Mouse (Mus musculus): ENCODE measurements around the gene Gpr137b.
A peak's percentile ranks its signal among the peaks of the same experiment; 100 is the strongest.
"Not testable (repeated sequence)": the region's sequence is repeated elsewhere in the genome, so short reads cannot be mapped to it uniquely, and the experiment has no call there.

The Gpr137b gene

DNA sequence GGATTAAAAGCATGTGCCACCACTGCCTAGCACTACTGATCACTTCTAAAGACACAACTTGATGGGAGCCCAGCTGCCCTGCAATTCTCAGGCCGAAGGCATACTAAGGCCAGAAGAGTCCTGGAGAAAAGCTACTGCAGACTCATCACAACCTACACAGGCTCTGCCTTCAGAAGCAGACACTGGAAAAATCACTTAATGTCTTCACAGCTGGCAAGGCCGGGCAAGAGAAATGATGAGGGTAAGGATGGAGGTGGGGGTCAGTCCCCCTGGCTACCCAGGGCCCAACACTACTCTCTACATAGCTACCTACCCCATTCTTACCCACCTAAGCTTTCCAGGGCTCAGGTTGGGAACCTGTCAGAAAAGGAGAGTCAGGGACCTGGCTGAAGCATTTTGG is 27.4 kb downstream of the Gpr137b start:
- not testable (repeated sequence) for DNase-seq (ENCODE audit: low read depth, low spot score)

DNA sequence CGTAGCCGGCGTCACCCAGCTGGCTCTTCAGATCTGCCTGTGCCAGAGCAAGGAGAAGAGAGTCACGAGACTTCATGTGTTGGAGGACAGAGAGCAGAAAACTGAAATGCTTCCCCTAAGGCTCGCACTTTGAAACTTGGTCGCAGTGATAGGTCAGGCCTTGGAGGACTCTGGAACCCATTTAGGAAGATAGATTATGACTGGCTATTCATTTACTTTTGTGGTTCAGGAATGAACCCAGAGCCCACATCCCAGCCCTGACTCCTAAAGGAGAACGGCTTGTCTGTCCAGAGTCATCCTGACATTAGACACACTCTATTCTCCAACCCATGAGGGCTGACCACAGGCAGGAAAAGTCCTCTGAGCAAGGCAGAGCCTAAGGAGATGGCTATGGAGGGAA is 30.3 kb downstream of the Gpr137b start:
- not testable (repeated sequence) for DNase-seq (ENCODE audit: low read depth, low spot score)

DNA sequence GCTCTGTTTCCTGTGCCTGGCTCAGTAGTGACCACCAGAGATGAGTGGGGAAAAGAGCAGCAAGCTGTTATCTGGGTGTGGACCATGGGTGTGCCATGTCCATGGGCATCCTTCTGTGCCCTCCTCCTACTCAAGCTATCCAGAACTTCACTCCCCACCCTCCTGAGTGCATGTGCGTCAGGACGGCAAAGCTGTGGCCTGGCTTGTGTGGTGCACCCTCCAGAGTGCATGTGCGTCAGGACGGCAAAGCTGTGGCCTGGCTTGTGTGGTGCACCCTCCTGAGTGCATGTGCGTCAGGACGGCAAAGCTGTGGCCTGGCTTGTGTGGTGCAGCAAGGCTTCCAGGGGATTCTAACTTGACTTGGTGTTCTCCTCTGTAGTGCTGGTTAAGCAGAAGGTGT is 31.6 kb downstream of the Gpr137b start:
- not testable (repeated sequence) for DNase-seq (ENCODE audit: low read depth, low spot score)

DNA sequence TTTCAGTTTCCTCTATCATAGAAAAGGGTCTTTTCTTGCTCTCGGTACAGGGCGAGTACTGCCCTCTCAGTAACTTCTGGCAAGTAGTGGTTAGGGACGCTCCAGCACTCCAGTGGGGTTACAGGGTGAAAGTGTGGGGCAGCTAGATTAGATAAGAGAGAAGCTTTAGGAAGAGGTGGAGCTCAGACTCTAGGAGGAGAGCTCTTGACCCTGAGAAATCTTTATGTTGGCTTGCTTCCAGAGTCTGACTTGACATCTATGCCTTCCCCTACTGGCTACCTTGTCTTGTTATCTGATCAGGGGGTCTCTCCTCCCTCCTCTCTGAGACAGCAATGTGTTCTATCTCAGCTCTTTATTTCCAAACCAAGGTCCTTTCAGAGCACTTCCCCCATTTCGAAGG is 33.8 kb downstream of the Gpr137b start:
- DNase-seq (ENCODE audit: low read depth, low spot score), result not testable (repeated sequence)

DNA sequence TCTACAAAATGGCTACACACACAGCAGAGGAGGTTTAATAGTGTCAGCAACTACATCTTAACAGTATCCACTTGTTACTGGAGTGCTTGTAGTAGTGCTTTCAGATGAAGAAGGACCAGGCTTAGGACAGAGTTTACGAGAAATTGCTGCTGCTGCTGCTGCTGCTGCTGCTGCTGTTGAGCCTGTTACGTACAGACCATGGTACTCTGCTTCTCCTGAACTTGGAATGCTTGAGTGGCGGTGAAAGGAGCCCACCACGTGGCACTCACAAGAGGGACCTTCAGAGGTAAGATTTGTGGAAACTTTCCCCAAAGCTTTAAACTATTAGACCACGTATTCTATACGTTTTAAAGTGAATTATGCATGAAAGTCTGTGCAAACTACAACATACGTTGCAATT is 35.2 kb downstream of the Gpr137b start:
- DNase-seq (ENCODE audit: low read depth, low spot score), result not testable (repeated sequence)

DNA sequence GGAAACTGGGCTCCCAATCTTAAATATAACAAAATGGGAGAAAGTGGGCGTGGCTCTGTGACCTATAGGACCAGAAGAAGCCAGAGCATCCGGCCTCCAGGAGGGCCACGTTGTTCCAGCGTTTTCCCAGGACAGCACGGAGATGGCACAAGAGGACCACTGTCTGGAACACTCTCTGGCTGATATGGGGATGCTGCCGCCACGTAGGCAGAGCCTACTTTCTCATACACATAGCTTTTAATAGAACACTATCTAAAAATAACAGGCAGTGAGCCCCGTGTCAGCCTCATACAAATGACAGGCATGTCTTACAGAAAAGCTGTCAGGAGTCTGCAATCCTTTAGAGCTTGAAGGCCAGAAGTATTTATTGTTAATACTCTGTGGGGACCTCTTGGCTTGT is 35.7 kb downstream of the Gpr137b start:
- not testable (repeated sequence) for DNase-seq (ENCODE audit: low read depth, low spot score)

DNA sequence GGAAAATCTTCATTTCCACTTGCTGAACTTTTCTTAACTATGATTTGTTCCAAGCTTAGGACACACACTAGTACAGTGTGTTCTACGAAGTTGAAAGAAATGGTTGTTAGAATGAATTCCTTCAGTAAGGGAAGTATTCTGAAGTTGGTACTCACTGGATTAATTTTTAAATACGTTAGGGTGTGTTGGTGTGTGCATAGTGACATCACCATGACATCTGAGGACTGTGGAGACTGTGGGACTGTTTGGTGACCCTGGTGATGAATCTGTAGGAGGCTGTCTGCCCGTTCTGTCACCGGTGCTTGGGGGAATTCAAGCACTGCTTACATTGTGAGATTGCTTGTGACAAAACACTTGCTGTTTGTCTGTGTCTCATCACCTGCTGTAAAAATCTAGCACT is 41.7 kb downstream of the Gpr137b start:
- not testable (repeated sequence) for DNase-seq (ENCODE audit: low read depth, low spot score)

DNA sequence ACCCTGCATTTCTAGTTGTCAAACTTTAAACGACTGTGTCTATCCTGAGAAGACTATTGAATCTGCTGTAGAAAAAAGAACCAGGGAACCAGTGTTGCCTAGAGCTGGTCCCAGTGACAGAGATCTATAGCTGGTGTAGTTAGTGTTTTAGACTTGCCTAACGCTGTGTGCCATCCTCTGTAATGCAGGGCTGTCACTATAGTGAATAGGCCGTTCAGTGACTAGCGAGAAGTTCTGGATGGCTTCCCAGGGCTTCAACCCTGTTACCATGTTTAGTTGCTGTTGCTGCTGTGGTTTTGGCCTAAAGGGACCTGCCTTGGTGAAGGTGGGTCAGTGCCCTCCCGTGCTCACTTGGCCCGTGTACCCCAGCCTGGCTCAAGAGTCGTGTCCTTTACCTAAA is 43.1 kb downstream of the Gpr137b start:
- not testable (repeated sequence) for DNase-seq (ENCODE audit: low read depth, low spot score)

DNA sequence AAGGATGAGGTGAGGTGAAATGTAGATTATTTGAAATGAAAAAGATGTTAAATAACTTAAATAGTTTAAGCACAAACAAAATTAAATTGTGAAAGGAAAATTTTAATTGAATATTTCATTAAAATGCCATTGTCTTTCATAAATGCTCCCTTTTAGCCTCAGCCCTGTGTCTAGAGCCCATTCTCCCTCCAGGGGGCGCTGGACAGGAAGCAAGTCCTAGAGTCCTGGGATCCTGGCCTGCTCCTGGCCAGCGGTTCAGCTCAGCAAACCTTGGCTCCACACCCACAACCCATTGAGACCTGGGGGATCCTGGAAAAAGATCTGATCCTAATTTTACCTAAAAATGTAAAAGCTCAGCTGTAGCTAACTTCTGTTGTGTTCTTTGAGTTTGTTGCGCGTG is 44.5 kb downstream of the Gpr137b start:
- no peak for DNase-seq (ENCODE audit: low read depth, low spot score)

DNA sequence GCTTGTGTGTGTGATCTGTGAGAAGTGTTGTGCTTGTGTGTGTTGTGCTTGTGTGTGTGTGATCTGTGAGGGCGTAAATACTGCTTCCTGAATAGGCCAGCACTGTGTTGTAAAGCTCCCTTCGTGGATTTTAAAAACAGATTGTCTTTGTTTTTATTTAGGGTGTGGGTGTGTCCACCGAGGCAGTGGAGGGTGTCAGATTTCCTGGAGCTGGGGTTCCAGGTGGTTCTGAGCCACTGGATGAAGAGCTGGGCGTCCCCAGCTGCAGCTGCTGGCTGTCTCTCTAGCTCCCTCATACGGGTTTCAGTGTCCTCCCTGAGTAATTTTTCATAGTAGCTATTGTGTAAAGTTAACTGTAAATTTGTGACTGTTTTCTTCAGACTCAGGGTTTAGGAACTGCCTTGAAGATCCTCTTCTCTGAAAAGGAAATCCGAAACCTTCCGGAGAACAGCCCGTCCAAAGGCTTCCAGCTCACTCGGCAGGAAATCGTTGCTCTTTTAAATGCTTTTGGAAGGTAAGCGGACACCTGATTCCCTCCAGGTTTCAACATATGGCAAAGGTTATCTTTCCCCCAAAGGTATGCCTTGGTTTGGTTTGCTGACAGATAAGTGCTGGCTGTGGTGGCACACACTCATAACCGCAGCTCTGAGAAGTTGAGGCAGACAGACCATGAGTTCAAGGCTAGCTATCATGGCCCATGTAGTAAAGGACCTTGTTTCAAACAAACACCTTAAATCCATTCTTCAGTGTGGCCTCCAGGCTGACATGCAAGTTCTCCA is 46.0 kb downstream of the Gpr137b start:
- DNase-seq (ENCODE audit: low read depth, low spot score), result not testable (repeated sequence)

DNA sequence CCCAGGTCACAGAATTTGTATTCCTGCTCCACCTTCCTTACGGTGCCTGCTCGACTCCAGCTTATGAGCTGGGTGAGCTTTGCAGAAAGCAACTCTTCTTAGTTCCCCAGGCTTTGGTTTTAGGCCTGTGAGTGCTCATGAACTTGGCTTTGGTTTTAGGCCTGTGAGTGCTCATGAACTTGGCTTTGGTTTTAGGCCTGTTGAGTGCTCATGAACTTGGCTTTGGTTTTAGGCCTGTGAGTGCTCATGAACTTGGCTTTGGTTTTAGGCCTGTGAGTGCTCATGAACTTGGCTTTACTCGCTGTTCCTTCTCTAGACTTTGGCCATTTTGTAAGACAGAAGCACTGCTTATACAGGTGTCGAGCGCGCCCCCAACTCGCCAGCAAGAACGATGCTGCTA is 56.5 kb downstream of the Gpr137b start:
- DNase-seq (ENCODE audit: low read depth, low spot score), result not testable (repeated sequence)

DNA sequence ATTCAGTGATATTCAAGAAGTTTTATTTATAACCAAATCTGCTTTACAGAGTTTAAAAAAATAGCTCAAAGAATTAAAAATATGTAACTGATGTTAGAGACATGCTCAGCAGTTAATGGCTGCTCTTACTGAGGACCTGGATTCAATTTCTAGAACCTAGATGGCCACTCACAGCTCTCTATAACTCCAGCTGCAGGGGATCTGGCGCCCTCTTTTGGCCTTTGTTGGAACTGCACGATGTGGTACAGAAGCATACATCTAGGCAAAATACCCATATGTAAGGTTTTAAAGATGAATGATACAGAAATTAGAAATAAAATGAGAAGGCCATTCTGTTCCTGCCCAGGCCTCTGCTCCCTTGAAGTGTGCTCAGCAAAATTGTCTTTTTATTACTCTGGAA is 64.9 kb downstream of the Gpr137b start:
- DNase-seq (ENCODE audit: low read depth, low spot score), result peak; percentile 10

Measured in CD4-positive helper T cell, adult 2 months (primary cell).